8 mouse cellular contexts compared by ENCODE assay signal in genomic region chr17:47504941-47505346, GRCm38 (mm10). TPM values are rescaled to one million over a fixed set of nuclear protein-coding genes. Genes with fewer than 3 reads are reported as not detected.
A peak's percentile ranks its signal among the peaks of the same experiment; 100 is the strongest.
DNase-seq lines count a peak whose midpoint lies in the region; ATAC-seq and TF ChIP-seq lines count a peak whose summit lies in the region.

TSS of gene Ccnd3 (plus strand) at chr17:47505051.

- peak within 1 kb of the TSS; percentile 64 for H3K4me3 ChIP-seq in brown adipose tissue, adult 24 weeks (ENCODE audit: insufficient read depth, low read depth, low read length)
- H3K4me3 ChIP-seq in hindbrain, embryonic 12.5 days: peak within 1 kb of the TSS; percentile 24
- H3K4me3 ChIP-seq in lung, postnatal 0 days (ENCODE audit: low read depth, low read length): peak within 1 kb of the TSS; percentile 50
- H3K4me3 ChIP-seq in olfactory bulb, adult 2 months (ENCODE audit: insufficient read depth, low read depth, low read length): peak within 1 kb of the TSS; percentile 39

- no peak for ATAC-seq in hindbrain, embryonic 12.5 days (ENCODE audit: low FRiP score)
- ATAC-seq in lung, postnatal 0 days: peak; percentile 54

- H3K9me3 ChIP-seq in hindbrain, embryonic 12.5 days (replicated peaks): no peaks in the 10 kb centered on the region
- no peaks in the 10 kb centered on the region for H3K9me3 ChIP-seq in lung, postnatal 0 days (ENCODE audit: low read length)

- WGBS in hindbrain, embryonic 12.5 days: 2% methylated on average over 22 of the region's 22 CpGs
- under 1% methylated on average over 22 of the region's 22 CpGs for WGBS in lung, postnatal 0 days
- 4% methylated on average over 22 of the region's 22 CpGs for WGBS in olfactory bulb, adult 2 months

- H3K27me3 ChIP-seq in hindbrain, embryonic 12.5 days: no peaks in the 10 kb centered on the region
- H3K27me3 ChIP-seq in lung, postnatal 0 days (replicated peaks; ENCODE audit: insufficient read depth, low read length): no peaks in the 10 kb centered on the region

- TF ChIP-seq POLR2A in olfactory bulb, adult 2 months (IDR thresholded peaks at IDR 0.05; ENCODE audit: insufficient read depth, low read depth, low read length): no peak

- peak within 1 kb of the TSS; percentile 65 for H3K4me2 ChIP-seq in hindbrain, embryonic 12.5 days (replicated peaks)
- peak within 1 kb of the TSS; percentile 66 for H3K4me2 ChIP-seq in lung, postnatal 0 days (replicated peaks; ENCODE audit: low read depth, low read length)

- peak within 1 kb of the TSS; percentile 49 for H3K9ac ChIP-seq in hindbrain, embryonic 12.5 days
- peak within 1 kb of the TSS; percentile 70 for H3K9ac ChIP-seq in lung, postnatal 0 days (replicated peaks; ENCODE audit: low read depth)

- H3K36me3 ChIP-seq in hindbrain, embryonic 12.5 days: no peaks in the 10 kb centered on the region
- H3K36me3 ChIP-seq in lung, postnatal 0 days (ENCODE audit: insufficient read depth, low read length): no peaks in the 10 kb centered on the region

- DNase-seq in CD8-positive naive resting alpha-beta T cell, adult 2 months (ENCODE audit: low read depth in 2 of 2, low spot score in 2 of 2): peak; percentile 56 to 65
- DNase-seq in frontal cortex, postnatal 36 days (ENCODE audit: low spot score in 2 of 2): peak; percentile 37 to 65
- peak; percentile 23 to 73 for DNase-seq in layer of hippocampus, postnatal 14 days (ENCODE audit: low spot score in 2 of 2)
- peak; percentile 93 for DNase-seq in lung, postnatal 0 days (ENCODE audit: low spot score)
- DNase-seq in thymus, postnatal 10 days (ENCODE audit: low spot score in 2 of 2): peak; percentile 84 to 87

- 0 out of 2 replicates have a peak, but pooled peaks have one; percentile 5 for TF ChIP-seq CTCF in lung, postnatal 0 days (IDR thresholded peaks at IDR 0.05)
- no peak for TF ChIP-seq CTCF in olfactory bulb, adult 2 months (IDR thresholded peaks at IDR 0.05; ENCODE audit: insufficient read depth, low read depth, low read length)

- TF ChIP-seq EP300 in lung, postnatal 0 days (IDR thresholded peaks at IDR 0.05): peak; percentile 72

- peak within 1 kb of the TSS; percentile 76 for H3K27ac ChIP-seq in brown adipose tissue, adult 24 weeks (replicated peaks; ENCODE audit: low read depth, low read length)
- H3K27ac ChIP-seq in hindbrain, embryonic 12.5 days: 0 out of 2 replicates have a peak within 1 kb of the TSS, but pooled peaks have one; percentile 7
- H3K27ac ChIP-seq in lung, postnatal 0 days (ENCODE audit: low read length): peak within 1 kb of the TSS; percentile 91
- H3K27ac ChIP-seq in olfactory bulb, adult 2 months (ENCODE audit: insufficient read depth, low read depth, low read length): peak within 1 kb of the TSS; percentile 16; the same call in 1 of the 2 replicates

- H3K4me1 ChIP-seq in brown adipose tissue, adult 24 weeks (ENCODE audit: control insufficient read depth, insufficient read depth, insufficient read length, low read length): peaks cover 14% of the 10 kb centered on the region
- H3K4me1 ChIP-seq in hindbrain, embryonic 12.5 days: peaks cover 27% of the 10 kb centered on the region
- H3K4me1 ChIP-seq in lung, postnatal 0 days (ENCODE audit: insufficient read depth, low read depth, low read length): peaks cover 44% of the 10 kb centered on the region
- peaks cover 23% of the 10 kb centered on the region for H3K4me1 ChIP-seq in olfactory bulb, adult 2 months (ENCODE audit: control insufficient read depth, insufficient read depth, low read length)

RNA-seq across cellular contexts. Expression of gene Ccnd3, which starts in this region (rescaled TPM):
- polyA plus RNA-seq in brown adipose tissue, adult 24 weeks (2012; ENCODE audit: insufficient read depth, insufficient read length, missing spikeins): 40.4 and 48.4 TPM in 2 replicates
- 177 and 179 TPM in 2 replicates for polyA plus RNA-seq in hindbrain, embryonic 12.5 days (2016; fragmentation: Nextera tagmentation; extraction: Ambion mirVana)
- total RNA-seq in layer of hippocampus, postnatal 14 days (2021): 10 to 100 TPM; 39.6 to 46.3 TPM
- 195 and 214 TPM in 2 replicates for polyA plus RNA-seq in lung, postnatal 0 days (2015; fragmentation: Nextera tagmentation; extraction: Ambion mirVana)
- polyA plus RNA-seq in olfactory bulb, adult 2 months (2012; ENCODE audit: insufficient read depth, insufficient read length, low replicate concordance, missing spikeins): 292 and 423 TPM in 2 replicates

Comparison
In these comparisons a context has a peak if more than half of its experiments do, and no peak if none do; other contexts are left out.
1. H3K27ac ChIP-seq: peak in every context shown above with its lines; median percentile 91 in lung, postnatal 0 days; 76 in brown adipose tissue, adult 24 weeks; 16 in olfactory bulb, adult 2 months; 7 in hindbrain, embryonic 12.5 days.